In genomic region chr13:98353709-98354089, GRCm38 (mm10) we compare ENCODE assay signal across 8 mouse cellular contexts. TPM values are rescaled to one million over a fixed set of nuclear protein-coding genes. Genes with fewer than 3 reads are reported as not detected.
DNase-seq lines count a peak whose midpoint lies in the region; ATAC-seq and TF ChIP-seq lines count a peak whose summit lies in the region.

No protein-coding gene starts in this region.

- under 1% methylated on average over 13 of the region's 13 CpGs for WGBS in heart, embryonic 12.5 days
- 2% methylated on average over 13 of the region's 13 CpGs for WGBS in liver, postnatal 0 days (ENCODE audit: insufficient replicate concordance)

- peaks cover 86% of the 10 kb centered on the region for H3K27me3 ChIP-seq in heart, embryonic 12.5 days (replicated peaks)
- peaks cover 51% of the 10 kb centered on the region for H3K27me3 ChIP-seq in ES-Bruce4 (ENCODE audit: control insufficient read depth, insufficient read depth, low read length, poor library complexity, severe bottlenecking)
- H3K27me3 ChIP-seq in liver, postnatal 0 days (ENCODE audit: insufficient read depth, low read length) = peaks cover 89% of the 10 kb centered on the region

- intact Hi-C loops in heart, postnatal 14 days (cut with DNase I) = loop anchor here (5.0 kb wide), 1 partner anchor 149 kb away; no protein-coding TSS in a partner anchor

- ATAC-seq in heart, embryonic 12.5 days (ENCODE audit: insufficient number of reproducible peaks, low FRiP score) = 0 out of 2 replicates have a peak, but pooled peaks have one; percentile 2
- ATAC-seq in liver, postnatal 0 days = no peak

- H3K4me1 ChIP-seq in heart, embryonic 12.5 days (replicated peaks) = peaks cover 24% of the 10 kb centered on the region
- no peaks in the 10 kb centered on the region for H3K4me1 ChIP-seq in ES-Bruce4 (ENCODE audit: control insufficient read depth, insufficient read depth, low read length)
- peaks cover 18% of the 10 kb centered on the region for H3K4me1 ChIP-seq in liver, postnatal 0 days (ENCODE audit: insufficient read depth)

- H3K9me3 ChIP-seq in heart, embryonic 12.5 days (replicated peaks) = no peaks in the 10 kb centered on the region
- no peaks in the 10 kb centered on the region for H3K9me3 ChIP-seq in ES-Bruce4 (replicated peaks; ENCODE audit: control insufficient read depth, insufficient read depth, low read length, poor library complexity, severe bottlenecking)
- no peaks in the 10 kb centered on the region for H3K9me3 ChIP-seq in liver, postnatal 0 days (ENCODE audit: low read length)

- no peak for DNase-seq in heart, postnatal 14 days
- peak; percentile 6 for DNase-seq in heart, postnatal 4 days
- no peak for DNase-seq in liver, postnatal 0 days
- DNase-seq in cerebellum, postnatal 36 days = no peak
- no peak for DNase-seq in thymus, postnatal 14 days
- DNase-seq in layer of hippocampus, adult 9-11 months = no peak

- H3K4me3 ChIP-seq in heart, embryonic 12.5 days = peak overlapping the region; percentile 58
- peak overlapping the region; percentile 77 for H3K4me3 ChIP-seq in ES-Bruce4 (ENCODE audit: low read depth, low read length)
- peak overlapping the region; percentile 42 for H3K4me3 ChIP-seq in liver, postnatal 0 days (ENCODE audit: low read depth, low read length)

- H3K4me2 ChIP-seq in heart, embryonic 12.5 days = peak overlapping the region; percentile 76
- peak overlapping the region; percentile 64 for H3K4me2 ChIP-seq in liver, postnatal 0 days (ENCODE audit: low read depth, low read length)

- no peak for TF ChIP-seq EP300 in ES-Bruce4 (IDR thresholded peaks at IDR 0.05; ENCODE audit: insufficient read depth, low read depth, low read length)
- TF ChIP-seq EP300 in liver, postnatal 0 days (IDR thresholded peaks at IDR 0.05; ENCODE audit: low read depth) = no peak

- TF ChIP-seq CTCF in ES-Bruce4 (IDR thresholded peaks at IDR 0.05; ENCODE audit: low read depth, low read length) = no peak
- no peak for TF ChIP-seq CTCF in liver, postnatal 0 days (IDR thresholded peaks at IDR 0.05; ENCODE audit: low read depth)

- no peak for TF ChIP-seq POLR2A in ES-Bruce4 (IDR thresholded peaks at IDR 0.05; ENCODE audit: insufficient read depth, low read length)

- no peak overlapping the region for H3K9ac ChIP-seq in heart, embryonic 12.5 days
- no peak overlapping the region for H3K9ac ChIP-seq in ES-Bruce4 (ENCODE audit: low read depth, poor library complexity, severe bottlenecking)
- H3K9ac ChIP-seq in liver, postnatal 0 days (replicated peaks) = no peak overlapping the region

- H3K27ac ChIP-seq in heart, embryonic 12.5 days (ENCODE audit: poor library complexity, severe bottlenecking) = no peak overlapping the region
- no peak overlapping the region for H3K27ac ChIP-seq in ES-Bruce4 (ENCODE audit: insufficient read depth, low read length)
- no peak overlapping the region for H3K27ac ChIP-seq in liver, postnatal 0 days (ENCODE audit: low read depth)

- no peaks in the 10 kb centered on the region for H3K36me3 ChIP-seq in heart, embryonic 12.5 days
- no peaks in the 10 kb centered on the region for H3K36me3 ChIP-seq in ES-Bruce4 (ENCODE audit: control insufficient read depth, insufficient read depth, low read length, poor library complexity, severe bottlenecking)
- H3K36me3 ChIP-seq in liver, postnatal 0 days (replicated peaks; ENCODE audit: insufficient read depth, low read length) = no peaks in the 10 kb centered on the region

RNA-seq across cellular contexts. Expression of gene Foxd1, which starts 0.3 kb away (rescaled TPM):
- 0.03 and 0.06 TPM in 2 replicates for polyA plus RNA-seq in heart, embryonic 12.5 days (2016; fragmentation: Nextera tagmentation; extraction: Ambion mirVana)
- under 1 TPM in 1 of 2 experiments, not detected in 1; 0.07 TPM for total RNA-seq in heart, postnatal 14 days (2021)
- polyA plus RNA-seq in ES-Bruce4 (2011; ENCODE audit: insufficient read depth, insufficient read length, low read depth, missing spikeins) = not detected in 2 replicates
- under 1 TPM; 0.14 to 0.24 TPM for total RNA-seq in heart, postnatal 4 days (2021)
- polyA plus RNA-seq in liver, postnatal 0 days (2015; fragmentation: Nextera tagmentation; extraction: Ambion mirVana) = not detected in 2 replicates

RNA-seq across cellular contexts. Expression of gene Btf3, which starts 36.9 kb away (rescaled TPM):
- polyA plus RNA-seq in heart, embryonic 12.5 days (2016; fragmentation: Nextera tagmentation; extraction: Ambion mirVana) = 474 and 476 TPM in 2 replicates
- 100 to 1,000 TPM; 201 to 210 TPM for total RNA-seq in heart, postnatal 14 days (2021)
- polyA plus RNA-seq in ES-Bruce4 (2011; ENCODE audit: insufficient read depth, insufficient read length, low read depth, missing spikeins) = 1,083 and 1,169 TPM in 2 replicates
- 100 to 1,000 TPM; 291 to 301 TPM for total RNA-seq in heart, postnatal 4 days (2021)
- 306 and 312 TPM in 2 replicates for polyA plus RNA-seq in liver, postnatal 0 days (2015; fragmentation: Nextera tagmentation; extraction: Ambion mirVana)
